Mouse (Mus musculus) cerebellum, adult 11-12 months (tissue): ENCODE data around the gene Tent5d.

ENCODE experiments used
- DNase-seq: peaks from one replicate; pipeline ENCODE4 v3.0.0; 2022

Gene Tent5d

DNA sequence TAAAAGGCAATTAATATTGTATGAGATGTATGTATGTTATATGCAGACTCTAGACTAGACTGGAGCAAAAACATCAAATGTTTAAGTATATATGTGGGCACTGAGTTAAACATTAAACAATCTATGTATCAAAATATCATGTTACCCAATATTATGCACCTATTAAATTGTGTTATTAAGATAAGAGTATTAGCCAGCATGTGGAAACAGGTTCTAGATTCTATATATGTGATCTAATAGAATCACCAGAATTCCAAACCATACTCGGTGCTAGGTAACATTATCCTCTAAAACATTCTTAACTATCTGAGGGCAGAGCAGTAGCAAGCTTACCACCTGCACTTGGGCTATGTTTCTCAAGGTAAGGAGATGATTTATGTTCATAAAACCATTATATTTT, at the start of gene Tent5d:
Gene Tent5d, plus strand, starts transcription at position 301 of the 400 bp plus-strand sequence.
- no peak for DNase-seq

DNA sequence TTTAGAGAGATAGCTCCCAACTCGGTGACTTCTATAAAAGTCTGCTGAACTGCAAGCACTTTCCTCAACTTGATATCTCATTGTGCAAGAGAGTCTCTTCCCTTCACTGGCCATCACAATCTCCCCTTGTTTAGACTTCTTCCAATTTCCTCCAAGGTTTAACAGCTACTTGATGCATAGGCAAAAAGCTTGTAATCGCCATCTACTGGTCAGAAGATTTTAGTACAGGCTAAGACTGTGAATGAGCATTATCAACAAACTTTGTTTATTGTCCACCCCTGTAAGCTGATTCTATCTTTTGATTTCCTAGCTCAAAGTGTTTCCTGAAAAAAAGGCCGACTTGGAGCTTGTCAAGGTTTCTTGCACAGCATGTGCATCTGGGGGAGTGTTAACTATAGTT, 24.5 kb upstream of the Tent5d start:
- DNase-seq, result no peak

DNA sequence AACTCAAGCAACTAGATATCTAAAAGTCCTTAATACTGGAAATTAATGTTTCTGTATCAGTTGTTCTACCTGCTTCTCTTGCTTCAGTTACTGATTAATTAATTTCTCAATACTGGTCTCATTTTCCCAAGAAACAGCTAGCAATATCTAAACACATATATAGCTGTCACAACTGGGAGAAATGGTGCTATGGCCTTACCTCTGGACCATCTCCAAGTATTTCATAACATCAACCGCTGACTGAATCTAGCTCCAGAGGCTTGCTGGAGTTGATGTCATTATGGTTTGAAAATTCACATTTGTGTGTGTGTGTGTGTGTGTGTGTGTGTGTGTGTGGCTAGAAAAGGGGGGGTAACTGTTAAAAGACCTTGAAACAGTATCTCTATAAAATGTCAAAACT, 2.3 kb upstream of the Tent5d start:
- DNase-seq, result no peak

DNA sequence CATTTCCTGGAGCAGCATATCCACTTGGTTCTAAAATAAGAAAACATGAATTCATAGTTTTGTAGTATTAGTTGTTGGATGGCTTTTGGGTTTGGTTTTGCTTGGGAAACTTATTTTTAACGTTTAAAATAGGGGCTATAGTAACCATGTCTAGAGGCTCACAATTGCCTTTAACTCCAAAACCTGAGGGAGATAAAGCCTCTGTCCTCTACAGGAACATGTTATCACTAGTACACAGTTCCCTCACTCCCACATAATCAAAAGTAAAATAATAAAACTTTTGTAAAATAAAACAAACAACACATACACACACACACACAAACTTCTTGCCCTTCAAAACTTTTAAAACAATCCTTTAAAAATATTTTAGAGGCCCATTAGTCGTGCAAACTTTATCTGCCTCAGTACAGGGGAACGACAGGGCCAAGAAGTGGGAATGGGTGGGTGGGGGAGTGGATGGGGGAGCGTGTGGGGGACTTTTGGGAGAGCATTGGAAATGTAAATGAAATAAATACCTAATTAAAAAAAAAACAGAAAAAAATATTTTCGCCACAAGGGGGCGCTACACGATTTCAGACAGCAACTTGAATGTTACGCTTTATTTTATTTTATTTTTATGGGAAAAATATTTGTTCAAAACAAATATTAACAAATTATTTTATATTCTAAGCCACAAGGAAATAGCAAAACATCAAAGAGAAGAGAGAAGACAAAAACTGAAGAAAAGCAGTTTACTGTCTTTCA, 1.5 kb upstream of the Tent5d start:
- no peak for DNase-seq

DNA sequence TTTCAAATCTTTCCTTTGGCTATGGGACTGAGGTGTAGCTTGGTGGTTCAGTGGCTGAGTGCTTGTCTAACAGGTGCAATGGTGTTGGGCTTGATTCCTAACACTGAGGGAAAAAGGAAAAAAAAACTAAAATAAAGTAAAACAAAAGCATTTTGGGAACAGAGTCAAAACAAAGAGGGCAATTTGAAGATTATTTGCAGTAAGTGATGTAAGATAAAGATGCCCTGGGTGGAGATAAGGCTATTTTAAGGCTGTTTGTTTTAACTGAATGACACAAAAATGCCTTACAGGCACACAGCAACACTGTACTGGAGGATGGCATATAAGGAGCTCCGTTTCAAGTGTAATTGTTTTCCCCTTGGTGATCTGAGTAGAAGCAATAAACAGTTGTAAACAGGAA, 3.4 kb downstream of the Tent5d start:
- DNase-seq, result no peak

DNA sequence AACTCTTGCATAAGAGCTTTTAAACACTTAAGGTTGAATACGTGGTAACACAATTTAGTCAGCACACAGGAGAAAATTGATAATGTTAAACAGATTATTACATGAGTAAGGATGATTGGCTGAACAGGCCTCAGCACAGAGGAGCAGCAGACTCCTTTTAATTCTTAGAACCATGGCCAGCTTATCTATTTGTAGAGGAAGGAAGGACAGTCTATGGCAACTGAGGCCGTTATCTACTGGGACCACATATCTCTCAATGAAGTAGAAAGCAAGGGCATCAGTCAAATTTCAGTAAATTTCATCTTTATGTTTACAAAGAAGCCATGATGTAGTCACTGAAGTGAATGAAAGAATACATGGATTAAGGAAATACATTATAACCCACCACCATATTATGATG, 4.5 kb downstream of the Tent5d start:
- DNase-seq, result no peak

DNA sequence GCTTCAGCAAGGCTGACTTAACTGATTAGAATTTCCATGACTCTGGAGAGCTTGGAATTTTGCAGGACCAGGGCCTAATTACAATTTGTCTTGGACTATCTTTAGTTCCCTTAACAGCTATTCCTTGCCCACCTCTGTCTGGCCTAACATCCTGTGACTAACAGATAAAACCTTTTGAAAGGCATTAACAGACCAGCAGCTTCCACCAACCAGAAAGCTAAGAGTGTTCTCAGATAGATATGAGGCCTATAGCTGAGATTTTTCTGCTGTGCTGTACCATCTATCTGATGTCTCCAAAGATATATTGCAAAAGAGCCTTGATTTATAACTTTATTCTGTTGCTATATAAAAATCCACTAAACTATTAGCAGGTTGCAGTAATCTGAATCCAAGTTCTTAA, 19.7 kb downstream of the Tent5d start:
- no peak for DNase-seq

DNA sequence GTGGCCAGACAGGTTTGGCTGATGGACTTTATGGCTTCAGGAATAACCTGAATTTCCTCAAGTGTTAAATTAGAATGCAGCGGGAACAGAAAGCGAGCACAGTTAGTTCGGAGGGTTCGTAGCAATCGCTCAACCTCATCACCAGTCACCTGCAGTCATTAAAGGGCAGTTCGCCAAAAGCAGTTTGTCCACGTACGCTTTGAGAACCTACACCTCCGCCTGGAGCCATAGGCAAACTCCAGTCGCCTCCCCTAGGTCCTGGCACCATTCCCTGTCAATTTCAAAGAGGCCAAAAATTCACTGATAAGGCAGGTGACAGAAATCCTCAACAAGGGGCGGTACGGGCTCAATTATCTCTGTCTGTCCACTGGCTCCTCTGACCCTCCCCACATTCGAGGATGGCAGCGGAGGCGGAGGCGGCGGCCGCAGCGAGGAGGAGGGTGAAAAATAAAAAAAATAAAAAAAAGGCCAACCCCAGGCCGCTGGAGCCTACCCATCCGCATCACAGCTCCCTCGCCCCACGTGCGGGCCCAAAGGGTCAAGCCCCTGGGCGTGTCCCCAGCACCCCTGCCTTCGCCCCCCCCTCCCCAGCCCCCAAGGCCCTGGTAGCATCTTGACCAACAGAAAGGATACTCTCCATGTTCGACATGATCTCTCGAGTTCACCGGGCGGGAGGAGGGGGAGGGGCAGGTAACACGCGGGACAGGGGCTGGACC, 23.3 kb downstream of the Tent5d start:
- DNase-seq, result peak; percentile 69

DNA sequence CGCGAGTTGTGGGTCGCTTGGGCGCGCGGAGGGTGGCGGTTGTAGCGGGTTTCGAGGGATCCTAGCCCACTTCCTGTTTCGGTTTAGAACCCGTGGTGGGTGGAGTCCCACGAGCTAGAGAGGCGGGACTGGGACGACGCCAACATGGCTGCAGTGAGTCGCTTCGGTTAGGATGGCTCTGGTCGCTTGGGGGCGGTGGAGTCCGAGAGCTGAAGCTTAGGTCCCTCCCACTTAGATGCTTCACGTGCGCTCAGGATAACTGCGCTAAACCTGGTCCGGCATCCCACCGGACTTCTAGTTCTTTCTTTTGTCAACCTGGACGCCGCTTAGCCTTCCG, 23.8 kb downstream of the Tent5d start, which contains the start of gene 2610002M06Rik:
Gene 2610002M06Rik, minus strand, starts transcription at position 117 of the 337 bp plus-strand sequence.
- peak; percentile 85 for DNase-seq

DNA sequence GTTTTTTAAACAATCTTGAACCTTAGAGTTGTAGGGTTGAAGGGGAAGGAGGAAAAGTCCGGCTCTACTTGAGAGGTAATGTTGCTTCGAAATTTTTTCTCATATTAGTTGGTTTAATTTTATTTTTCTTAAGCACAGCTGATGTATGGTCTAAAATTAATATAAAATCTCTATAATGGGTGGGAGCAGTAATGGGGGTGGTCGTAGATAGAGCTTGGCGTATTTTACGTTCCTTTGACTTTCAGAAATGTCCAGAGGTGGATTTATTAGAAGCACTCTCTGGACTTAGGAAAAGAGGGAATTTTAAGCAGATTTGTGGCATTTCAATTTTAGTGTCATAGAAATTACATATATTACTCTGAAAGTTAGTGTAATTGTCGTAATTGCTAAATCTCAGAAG, 24.3 kb downstream of the Tent5d start:
- DNase-seq, result no peak

DNA sequence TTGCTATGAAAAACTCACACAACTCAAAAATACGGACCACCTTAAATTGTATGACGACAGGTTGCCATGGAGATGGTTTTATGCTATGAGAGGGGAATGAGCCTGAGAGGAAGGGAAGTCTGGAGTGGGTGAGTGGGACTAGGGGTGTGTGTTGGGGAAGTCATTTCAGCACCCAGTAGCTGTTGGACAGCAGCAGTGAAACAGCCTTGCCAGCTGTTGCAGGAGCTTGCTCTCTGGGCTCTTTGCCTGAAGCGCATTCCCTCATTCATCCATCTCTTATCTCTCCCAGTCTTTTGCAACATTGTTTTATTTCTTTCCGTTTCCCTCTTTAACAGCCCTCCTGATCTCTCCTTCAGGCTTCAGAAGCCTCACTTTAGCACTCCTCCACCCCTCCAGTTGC, 65.8 kb downstream of the Tent5d start:
- DNase-seq, result no peak
